Mouse (Mus musculus) ES-Bruce4 (cell line): ENCODE measurements around the gene Prpf18.

Experiments
- CTCF ChIP-seq: IDR thresholded peaks from one replicate; pipeline ENCODE4 v1.8.1; 2011; ENCODE audit warnings: low read depth, low read length
- EP300 ChIP-seq: IDR thresholded peaks from 2 replicates; pipeline ENCODE4 v1.6.1; 2011; ENCODE audit warnings: low read depth, low read length; ENCODE audit not compliant: insufficient read depth
- POLR2A ChIP-seq: IDR thresholded peaks from one replicate; pipeline ENCODE4 v1.8.1; 2011; ENCODE audit warnings: low read length; ENCODE audit not compliant: insufficient read depth

DNA sequence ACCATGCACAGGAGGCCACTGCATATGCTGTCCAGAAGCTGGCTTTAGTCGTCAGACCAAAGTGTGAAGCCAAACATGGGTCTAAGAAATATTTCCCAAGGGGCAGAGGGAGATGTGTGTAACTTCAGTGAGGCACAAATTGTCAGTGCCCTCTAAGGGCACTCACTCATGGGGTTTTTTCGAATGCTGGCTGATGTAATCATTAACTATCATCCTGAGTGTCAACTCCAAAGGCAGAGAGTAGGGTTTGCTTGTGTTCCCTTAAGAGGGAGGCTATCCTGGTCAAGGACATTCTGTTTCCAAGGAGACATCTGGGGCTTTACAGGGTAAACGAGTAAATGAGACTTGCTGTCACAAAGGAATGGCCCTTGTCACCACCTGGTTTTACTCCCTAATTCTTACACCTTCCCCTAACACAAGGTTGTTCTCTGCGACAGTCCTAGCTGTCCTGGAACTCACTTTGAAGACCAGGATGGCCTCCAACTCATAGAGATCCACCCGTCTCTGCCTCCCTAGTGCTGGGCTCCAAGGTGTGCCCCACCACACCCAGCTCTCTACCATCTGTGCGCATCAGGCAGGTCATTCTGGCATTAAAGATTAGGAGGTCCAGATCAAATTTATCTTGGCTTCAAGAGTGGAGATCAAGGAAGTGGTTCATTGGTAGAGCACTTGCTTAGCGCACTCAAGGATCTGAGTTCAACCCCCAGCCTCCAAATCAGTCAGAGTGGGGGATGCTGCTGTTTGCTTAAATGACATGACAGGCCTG lies 79.2 kb downstream of the Prpf18 start:
- TF ChIP-seq CTCF (no peak), POLR2A (no peak), EP300 (no peak)
